Mouse (Mus musculus) stomach, postnatal 0 days (tissue): ENCODE data around the gene Hltf.

Experiments
- CTCF ChIP-seq: IDR thresholded peaks from 2 replicates; pipeline ENCODE4 v1.5.1; 2016; ENCODE audit warnings: antibody characterized with exemption, low read depth, mild to moderate bottlenecking, moderate library complexity
- EP300 ChIP-seq: optimal IDR thresholded peaks from 2 replicates; pipeline ENCODE3; 2016; ENCODE audit warnings: antibody characterized with exemption

DNA sequence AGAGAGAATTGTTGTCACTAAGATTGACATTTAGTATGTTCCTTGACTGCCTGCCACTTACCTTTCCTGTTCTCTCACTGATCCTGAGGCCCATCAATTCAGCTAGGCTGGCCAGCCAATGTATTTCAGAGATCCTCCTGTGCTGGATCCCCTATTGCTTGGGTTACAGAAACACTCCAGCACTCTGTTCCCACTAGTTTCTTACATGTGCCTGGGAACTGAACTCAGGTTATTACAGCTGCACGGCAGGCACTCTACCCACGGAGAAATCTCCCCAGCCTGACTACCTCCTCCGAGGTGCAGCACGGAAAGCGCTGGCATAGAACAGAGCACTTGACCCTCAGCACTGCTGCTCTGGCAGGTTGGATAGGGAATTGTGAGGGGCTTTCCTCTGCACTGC lies 90.0 kb downstream of the Hltf start:
- TF ChIP-seq CTCF (no peak), EP300 (no peak)
